Mouse (Mus musculus): ENCODE measurements around the gene Gtf2a1.
"Not testable (repeated sequence)": the region's sequence is repeated elsewhere in the genome, so short reads cannot be mapped to it uniquely, and the experiment has no call there.

Gene Gtf2a1

DNA sequence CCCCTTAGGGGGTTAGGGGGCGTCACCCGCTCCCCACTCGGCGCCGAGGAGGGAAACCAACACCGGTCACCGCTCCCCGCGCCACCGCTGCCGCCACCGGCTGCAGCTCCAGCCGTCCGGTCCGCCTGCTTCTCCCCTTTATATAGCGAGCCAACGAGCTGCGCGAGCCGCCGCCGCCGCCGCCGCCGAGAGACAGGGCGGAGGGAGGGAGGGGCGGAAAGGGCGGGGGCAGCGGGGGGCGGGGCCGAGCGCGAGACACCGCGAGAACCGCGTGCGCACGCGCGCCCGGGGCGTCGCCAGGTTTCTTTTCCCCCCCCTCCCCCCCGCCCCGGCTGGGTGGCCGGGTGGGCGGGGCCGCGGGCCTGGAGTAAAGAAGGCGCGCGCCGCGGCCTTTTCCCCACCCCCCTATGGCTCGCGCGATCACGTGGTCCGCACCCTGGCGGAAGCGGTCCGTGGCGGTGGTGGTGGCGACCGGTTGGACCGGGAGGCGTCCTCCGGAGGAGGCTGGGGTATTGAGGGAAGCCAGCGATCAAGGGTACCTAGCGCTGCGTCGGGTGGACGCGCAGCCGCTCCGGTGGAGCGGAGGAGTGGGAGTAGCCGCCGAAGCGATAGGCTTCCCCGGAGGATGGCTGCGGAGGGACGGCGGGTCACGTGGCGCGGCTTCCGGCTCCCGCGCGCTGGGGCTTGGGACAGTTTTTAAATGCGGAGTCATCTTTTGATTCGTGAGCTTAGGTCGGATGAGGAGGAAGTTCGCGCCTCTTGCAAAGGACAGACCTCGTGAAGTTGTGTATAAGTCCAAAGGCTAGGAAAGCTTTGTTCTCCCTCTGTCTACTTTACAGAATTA is at the start of gene Gtf2a1:
TSS of gene Gtf2a1 (minus strand) at position 641 of the 844 bp plus-strand sequence.
- DNase-seq, result peak; percentile 93

- DNase-seq, result no peak
Observed at GRCm38 (mm10) chr12:91638351-91638750, 48.1 kb upstream of the Gtf2a1 start.

DNA sequence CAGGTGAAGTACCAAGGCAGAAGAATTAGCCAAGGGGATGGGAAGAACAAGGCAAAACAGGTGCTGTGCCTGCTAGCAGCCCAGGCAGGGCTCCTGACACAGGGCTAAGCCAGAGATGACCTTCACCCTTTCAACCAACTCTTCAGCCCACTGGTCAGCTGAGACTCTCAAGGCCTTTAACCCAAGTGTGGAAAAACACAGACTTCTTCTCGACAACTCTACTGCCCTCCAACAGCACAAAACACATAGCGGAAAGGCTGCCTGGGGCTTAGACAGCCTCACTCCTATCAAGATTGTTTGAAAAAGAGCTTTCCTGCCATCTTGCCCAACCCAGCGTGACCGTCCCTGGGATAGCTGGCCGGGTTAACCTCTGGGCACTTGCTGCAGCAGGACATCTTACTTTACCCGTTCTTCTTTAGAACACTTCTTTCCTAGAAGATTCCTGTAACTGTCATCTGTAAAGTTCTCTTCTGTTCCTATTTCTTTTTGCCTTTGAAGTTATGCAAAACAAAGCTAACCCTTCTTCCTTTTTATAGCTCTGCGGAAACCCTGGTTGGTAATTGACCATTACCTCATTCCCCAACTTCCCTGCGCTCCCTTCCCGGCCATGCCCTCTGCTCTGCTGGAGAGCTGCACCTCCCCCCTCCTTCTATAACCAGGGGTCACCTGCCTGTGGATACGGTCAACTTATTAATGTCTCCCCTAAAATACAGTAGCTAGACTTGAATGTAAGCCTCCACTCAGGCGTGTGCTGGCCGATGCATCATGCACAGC is 47.0 kb upstream of the Gtf2a1 start:
- no peak for DNase-seq

DNA sequence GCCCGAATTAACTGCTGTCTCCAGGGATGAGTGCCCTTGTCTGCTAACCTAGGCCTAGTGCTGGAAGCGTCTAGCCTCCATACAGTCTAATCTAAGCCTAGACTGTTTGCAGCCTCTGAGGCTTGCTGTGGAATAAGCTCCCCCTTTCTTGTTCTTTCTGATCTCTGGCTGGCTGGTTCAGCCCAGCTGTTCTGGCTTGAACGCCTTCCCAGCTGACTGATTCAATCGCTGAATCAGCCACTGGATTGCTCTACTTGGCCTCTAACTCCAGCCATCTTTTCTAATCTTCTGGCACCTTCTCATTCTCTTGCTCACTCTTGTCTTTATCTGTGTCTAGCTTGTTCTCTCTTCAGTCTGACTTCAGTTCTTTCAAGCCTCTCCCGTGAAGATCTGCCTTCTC is 36.2 kb upstream of the Gtf2a1 start:
- DNase-seq, result no peak

DNA sequence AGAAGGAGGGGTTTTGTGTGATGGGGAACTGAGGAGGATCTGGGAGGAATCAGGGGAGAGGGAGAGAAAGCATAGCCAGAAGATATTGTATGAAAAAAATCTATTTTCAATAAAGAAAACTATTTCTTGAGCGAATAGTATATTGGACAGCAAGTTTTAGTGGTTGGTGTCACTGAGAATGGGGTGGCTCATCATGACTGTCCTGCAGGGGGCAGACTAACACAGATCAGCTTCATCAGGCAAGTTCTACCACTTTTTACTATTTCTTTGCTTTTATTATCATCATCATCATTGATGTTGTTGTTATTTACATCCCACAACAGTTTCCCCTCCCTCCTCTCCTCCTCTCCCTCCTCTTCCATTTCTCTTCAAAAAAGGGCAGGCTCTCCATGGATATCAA is 34.7 kb upstream of the Gtf2a1 start:
- no peak for DNase-seq

DNA sequence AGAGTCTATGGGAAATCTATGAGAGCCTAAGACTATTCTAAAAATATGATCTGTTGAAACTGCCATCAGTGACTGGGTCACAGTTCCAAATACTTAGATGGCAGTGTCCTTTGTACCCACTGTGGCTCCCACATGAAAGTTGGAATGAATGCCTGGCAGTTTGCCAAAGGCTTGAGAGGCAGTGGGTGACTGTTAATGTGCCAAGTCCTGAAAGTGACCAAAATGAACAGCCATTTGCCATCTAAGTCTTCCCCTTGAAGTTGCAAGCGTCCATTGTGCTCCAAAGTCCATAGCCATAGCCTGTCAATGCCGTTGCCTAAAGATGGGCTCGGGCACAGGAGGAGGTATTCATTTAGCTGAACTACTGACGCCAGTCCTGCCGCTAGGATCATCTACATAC is 19.1 kb upstream of the Gtf2a1 start:
- no peak for DNase-seq

- DNase-seq, result no peak
Observed at GRCm38 (mm10) chr12:91607678-91608077, 17.4 kb upstream of the Gtf2a1 start.

- no peak for DNase-seq
Observed at GRCm38 (mm10) chr12:91606651-91607050, 16.4 kb upstream of the Gtf2a1 start.

GRCm38 (mm10) chr12:91604600-91604999 is 14.3 kb upstream of the Gtf2a1 start:
- DNase-seq, result no peak

DNA sequence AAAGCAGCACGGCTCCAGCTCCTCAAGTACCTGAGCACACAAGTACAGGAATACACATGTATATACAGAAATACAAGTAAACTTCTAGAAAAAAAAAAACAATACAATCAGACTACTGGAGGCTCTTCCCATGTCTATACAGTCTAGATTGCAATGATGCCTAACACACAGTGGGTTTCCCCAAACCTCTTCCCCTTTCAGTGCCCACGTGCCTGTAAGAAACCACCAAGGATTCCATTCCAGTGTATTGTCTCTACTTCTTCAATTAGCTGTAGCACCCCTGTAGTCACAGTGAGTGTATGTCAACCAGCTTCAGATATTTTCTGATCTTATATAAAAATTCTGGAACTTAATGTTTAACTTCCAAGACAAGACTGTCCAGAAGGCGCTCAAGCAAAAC is 1.8 kb upstream of the Gtf2a1 start:
- no peak for DNase-seq

DNA sequence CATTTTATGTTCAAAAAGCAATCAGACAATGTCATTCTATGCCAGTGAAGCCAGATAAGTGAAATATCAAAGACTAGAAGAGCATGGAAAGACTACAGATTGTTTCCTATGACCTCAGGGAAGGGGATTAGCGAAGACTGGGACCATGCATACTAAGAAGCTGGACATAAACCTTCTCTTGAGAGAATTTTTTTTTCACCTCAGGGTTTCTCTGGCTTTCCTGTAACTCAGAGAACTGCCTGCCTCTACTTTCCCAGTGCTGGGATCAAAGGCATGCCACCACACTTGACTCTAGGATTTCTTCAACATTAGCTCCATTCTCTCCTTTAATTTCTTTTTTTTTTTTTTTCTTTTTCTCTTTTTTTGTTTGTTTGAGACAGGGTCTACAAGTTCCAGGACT is 904 bp upstream of the Gtf2a1 start:
- no peak for DNase-seq

DNA sequence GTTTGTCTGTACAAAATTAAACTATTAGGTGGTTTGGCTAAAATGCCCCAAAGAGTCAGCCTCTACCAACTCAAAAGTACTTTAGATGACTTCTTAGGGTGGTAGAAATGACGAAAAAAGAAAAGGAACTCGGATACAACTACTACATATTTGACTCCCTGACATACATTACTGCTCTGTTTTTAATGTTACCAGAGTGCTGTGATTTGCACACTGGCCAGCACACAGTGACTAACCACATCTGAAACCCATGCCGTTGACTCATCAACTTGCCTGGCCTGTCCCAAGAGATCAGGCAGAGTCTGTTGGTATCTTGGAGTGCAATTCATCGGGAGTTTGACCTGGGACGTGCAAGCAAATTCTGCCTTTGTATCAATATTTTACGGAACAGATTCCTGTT is 429 bp upstream of the Gtf2a1 start:
- no peak for DNase-seq

GRCm38 (mm10) chr12:91589542-91589846 is 793 bp downstream of the Gtf2a1 start:
- DNase-seq, result no peak

DNA sequence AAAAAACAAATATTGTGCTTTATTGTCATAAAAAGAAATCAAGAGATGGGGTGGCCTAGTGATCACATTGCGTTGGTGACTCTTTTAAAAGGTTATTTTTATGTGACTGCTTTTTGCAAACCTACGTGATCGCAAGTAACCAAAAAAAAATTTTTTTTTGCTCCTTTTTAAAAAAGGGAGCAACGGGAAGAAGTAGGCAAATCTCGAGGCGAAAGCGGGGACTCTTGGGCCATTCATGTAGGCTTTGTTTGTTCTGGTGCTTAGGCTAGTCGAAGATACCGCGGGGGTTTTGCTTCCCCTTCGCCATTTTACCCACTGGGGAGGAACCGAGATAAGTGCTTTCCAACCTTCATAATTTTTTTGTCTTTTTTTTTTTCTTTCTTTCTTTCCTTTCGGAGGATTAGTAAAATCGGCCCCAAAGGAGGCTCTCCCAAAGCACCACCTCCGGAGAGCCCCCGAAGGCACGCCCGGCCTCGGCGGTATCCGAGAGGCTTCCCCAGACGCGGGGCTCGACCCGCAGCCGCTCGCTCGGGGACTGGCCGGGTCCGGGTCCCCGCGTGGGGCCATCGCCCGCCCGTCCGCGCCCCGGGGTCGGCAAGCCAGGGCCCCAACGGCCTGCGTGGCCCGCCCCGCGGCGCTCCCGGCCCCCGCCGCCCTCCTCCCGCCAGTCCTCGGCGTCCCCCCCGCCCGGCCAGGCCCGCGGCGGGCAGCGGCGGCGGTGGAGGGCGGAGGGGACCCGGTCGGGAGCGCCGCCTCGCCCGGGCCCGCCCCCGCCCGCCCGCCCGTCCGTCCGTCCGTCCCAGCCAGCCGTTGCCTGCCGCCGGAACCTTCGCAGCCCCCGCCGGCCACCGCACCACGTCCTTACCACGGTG is 1.4 kb downstream of the Gtf2a1 start:
- peak; percentile 60 for DNase-seq

- DNase-seq, result peak; percentile 88
Observed at GRCm38 (mm10) chr12:91588176-91588669, 2.1 kb downstream of the Gtf2a1 start.

DNA sequence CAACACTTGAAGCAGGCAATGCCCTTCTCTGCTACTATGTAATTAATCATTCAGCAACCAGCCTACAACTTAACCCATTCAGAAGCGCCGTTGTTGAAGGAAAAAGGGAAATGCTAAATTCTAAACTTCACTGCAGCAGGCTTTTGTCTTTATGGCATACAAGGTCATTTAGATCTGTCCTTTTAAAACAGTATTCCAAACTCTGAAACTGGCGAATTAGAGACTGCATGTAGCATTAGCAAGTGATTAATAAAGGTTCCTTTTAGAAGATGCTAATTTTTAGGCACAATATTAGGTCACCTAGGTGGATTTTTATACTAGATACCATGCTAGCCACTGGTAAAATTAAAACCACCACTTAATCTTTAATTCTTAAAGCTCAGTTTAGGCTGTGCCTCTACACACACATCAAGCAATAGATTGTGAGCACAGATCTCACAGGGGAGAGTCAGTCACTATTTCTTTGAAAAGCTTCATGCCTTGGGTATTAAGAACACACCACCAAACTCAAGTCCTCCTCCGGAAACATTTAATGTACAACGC is 2.7 kb downstream of the Gtf2a1 start:
- no peak for DNase-seq

DNA sequence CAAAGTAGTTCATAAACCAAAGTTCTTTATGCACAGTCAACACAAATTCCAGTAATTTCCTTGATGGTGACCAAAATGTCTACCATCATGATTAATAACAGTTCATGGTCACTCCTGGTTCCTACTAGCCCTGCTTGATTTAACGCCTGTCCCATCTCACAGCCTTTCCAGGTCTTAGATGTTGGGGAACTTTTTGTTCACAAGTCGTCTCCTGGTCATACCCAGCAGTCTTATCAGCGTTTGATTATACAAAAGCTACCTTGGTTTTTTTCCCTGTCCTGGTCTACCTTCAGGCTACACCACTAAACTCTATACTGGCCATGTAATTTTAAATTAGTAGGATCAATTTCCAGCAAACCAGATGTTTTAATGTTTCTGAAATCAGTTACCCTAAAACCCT is 3.2 kb downstream of the Gtf2a1 start:
- DNase-seq, result no peak

GRCm38 (mm10) chr12:91585815-91586214 is 4.5 kb downstream of the Gtf2a1 start:
- DNase-seq, result not testable (repeated sequence)

DNA sequence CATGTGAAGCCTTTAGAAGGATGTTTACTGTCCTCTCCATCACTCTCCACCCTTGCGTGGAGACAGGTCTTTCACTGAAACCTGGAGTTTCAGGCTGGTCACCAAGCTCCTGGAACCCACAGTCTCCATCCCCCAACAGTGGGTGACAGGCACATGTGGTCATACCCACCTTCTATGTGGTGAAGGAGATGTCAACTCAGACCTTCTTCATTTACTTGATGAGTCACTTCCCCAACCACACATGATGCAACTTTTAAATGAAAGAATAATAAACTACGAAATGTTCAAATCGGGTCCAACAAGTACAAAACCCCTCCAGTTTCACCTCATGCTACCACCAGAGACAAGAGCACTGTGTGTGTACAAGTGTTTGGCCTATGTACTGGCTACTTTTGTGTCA is 5.1 kb downstream of the Gtf2a1 start:
- DNase-seq, result no peak

DNA sequence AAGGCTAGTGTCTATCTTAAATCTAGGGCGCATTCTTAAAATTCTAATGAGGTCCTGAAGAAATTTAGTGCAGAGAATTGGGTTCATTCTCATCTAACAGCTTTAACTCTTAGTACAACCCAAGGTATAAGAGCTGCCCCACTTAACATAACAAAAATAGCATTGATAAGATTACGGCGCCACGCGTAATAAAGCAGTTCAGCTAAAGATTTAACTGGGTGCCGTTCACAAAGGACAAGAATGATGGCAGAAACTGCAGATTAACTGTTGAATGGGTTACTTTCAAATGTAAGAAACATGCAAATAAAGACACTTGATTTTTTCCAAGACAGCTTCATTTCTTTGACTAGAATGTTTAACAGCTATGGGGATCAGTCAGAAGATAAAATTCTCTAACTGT is 6.9 kb downstream of the Gtf2a1 start:
- DNase-seq, result no peak

DNA sequence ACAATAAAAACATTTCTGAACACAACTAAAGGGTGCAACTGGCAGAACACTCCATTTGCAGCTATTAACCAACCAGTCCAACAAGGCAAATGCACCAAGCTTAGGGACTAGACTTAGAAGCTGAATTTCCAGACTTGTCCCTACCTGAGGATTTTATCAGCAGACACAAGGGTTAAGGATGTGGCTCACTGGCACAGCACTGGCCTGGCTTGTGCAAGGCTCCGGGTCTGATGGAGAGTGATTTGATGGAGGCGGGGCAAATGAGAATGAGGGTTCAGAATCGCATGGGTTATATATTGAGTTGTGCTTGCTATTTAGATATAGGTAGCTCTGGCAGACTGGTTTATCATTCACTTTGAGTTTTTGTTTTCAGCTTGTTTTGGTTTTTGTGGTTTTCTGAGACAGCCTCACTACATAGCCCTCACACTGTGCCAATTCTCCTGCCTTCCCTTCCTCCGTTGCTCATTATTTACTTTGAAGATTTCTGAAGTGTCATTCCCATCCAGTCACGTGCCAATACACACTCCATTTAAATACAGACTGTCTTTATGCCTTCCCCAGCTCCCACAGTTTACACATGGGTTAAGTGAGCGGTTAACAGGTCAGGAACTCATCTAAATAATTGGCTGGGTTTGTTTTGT is 7.8 kb downstream of the Gtf2a1 start:
- no peak for DNase-seq
